Mouse (Mus musculus): Measurements from ENCODE around the gene Btbd11.

DNA sequence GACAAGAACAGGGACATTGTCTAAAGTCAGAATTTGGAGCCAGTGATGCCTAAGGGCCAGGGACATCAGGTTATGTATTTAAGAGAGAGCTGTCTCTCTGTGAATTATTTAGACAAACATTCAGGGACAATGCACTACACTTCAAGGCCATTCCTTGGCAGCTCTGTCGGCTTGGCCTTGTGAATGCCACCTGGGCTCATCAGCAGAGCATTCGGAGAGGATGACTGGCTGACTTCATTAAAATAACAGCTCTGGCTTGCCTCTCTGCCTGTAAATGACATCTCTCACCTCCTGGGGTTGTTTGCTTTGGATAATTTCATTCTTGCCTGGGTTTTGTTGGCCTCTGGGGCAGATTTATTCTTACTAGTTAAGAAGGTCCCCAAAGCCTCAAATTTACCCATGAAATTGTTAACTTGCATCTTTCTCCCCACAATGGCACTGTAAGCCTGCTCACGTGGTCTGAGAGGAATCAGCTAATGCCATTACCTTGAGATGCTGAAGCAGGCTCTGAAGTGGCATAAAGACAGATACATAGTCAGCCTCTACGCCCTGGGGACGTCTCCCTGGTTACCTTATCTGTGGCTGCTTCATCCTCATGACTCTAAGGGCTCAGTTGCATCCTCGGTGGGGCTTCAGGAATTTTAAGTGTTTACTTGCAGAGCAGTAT is 93.5 kb downstream of the Btbd11 start:
- no peak for TF ChIP-seq POLR2A (IDR thresholded peaks at IDR 0.05; ENCODE audit: low read depth, low read length)
- TF ChIP-seq CTCF (conservative IDR thresholded peaks at IDR 0.05; ENCODE audit: insufficient read depth, insufficient read length, low read depth, low read length): no peak

Measured in kidney, adult 2 months (tissue).